Mouse (Mus musculus): ENCODE data around the gene Rpl9.

Gene Rpl9

DNA sequence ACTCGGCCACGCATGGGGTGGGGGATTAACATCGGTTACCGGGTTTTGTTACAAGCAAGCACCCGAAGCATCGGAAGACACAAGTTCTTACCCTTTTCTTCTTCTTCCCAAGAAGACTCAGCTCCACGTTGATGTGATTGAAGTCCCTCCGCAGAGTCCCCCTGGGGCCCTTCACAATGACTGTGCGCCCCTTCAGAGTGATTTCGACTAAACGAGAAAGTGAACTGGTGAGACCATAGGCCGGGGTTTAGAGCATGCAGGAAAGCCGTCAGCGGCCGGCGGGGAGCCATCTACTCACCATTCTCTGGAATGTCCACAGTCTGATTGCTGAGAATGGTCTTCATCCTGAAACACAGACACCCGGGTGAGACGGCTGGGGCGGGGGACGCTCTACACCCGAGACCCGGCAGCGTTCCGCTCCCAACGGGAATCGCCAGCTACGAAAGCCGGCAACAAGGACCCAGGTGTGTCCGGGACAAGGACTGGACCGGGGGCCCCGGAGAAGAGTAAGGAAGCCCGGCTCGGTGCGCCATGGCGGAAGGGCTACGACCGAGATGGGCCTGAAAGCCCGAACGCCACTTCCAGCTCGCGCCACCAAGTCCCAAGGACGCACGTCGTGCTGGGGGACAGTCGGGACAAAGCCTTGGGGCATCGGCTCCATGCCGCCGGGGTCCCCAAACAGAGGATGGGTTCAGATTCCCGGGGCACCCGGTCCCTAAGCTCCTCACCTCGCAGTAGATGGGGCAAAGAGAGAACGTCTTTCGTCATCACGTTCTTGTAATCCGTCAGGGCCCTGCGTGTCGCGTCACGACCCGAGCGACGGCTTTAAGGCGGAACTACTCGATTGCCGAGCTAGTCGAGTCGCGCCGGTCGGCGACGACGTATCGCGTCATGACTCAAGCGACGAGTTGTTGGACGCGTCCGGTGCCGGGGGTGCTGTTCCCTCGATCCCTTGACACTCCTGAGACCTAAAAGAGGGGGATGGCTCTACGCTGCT is at the start of gene Rpl9, which contains the start of gene Lias:
Gene Rpl9 (minus strand): TSS at position 797 of the 997 bp plus-strand sequence.
Gene Lias (plus strand): TSS at position 850 of the 997 bp plus-strand sequence.
- peak; percentile 99 for DNase-seq (ENCODE audit: low read depth, low spot score)

- DNase-seq (ENCODE audit: low read depth, low spot score), result no peak
Observed at GRCm38 (mm10) chr5:65438041-65438440, 46.8 kb upstream of the Rpl9 start.

GRCm38 (mm10) chr5:65435806-65436561 is 44.7 kb upstream of the Rpl9 start, which contains the start of gene Ugdh:
TSS of gene Ugdh (minus strand) at chr5:65435949.
- peak; percentile 96 for DNase-seq (ENCODE audit: low read depth, low spot score)

- no peak for DNase-seq (ENCODE audit: low read depth, low spot score)
Observed at GRCm38 (mm10) chr5:65435363-65435805, 44.1 kb upstream of the Rpl9 start.

DNA sequence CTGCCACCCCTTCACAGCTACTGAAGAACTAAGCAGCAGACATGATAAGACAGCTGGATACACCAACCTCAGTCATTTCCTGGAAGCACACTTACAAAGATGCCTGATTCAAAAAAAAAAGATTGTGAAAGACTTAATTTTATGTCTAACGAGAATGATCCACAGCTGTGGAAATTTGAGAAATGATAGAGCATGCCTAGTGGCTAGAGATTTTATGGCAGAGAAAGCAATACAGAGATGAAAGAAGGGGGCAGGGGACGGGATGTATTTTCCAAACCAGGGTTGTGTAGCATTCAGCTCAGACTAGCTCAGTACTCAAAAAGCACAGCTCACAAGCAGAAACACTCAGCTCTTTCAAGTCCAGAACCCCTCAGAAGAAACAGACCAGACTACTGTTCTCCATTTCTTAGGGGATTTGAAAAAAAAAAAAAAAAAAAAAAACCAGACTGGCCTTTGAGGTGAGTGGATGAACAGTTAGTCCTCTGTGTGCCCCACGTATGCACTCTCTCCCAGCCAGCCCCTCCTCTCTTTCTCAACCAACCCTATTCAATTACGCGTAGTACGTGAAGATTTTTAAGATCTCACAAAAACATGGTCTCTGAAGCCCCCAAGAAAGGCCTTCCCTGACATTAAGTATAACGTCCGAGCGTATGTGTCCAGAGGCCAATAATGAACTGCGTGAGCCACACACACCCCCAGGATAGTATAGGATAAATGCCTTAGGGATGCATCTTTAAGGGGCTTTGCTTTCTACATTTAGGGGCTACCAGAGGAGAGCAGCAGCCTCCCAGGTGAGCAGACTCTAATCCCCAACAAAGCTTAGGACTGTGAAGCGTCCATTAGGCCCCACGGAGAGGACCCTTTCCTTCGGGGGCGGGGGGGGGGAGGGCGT is 43.5 kb upstream of the Rpl9 start:
- DNase-seq (ENCODE audit: low read depth, low spot score), result peak; percentile 20

DNA sequence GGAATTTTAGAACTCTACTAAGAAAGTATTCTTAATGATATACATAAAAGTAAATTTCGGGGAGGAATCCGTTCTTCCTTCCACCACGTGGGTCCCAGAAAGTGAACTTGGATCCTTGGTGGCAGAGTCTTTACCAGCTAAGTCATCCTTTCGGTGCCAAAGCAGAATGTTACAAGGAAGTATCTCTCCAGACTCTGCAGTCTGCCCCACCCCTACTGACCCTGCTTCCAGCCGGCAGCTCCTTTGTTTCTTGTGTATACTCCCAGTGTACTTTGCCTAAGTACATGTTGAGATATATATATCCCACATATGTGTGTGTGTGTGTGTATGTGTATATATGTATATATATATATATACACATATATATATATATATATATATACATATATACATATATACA is 38.2 kb upstream of the Rpl9 start:
- DNase-seq (ENCODE audit: low read depth, low spot score), result no peak

- no peak for DNase-seq (ENCODE audit: low read depth, low spot score)
Observed at GRCm38 (mm10) chr5:65428321-65428720, 37.1 kb upstream of the Rpl9 start.

DNA sequence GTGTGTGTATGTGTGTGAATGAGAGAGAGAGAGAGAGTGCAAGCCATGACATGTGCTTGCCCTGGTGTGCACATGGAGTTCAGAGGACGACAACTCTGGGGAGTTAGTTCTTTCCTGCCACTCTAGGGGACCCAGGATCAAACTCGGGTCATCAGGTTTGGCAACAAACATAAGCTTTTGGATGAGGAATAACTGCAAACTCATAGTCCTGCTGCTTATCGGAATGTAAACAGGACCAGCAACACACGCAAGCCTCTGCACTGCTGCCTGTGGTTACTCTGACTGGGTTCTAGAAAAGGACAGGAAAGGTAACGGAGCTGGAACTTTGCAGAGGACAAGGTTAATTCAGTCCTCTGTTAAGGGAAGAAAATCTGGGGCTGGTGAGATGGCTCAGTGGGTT is 34.0 kb upstream of the Rpl9 start:
- no peak for DNase-seq (ENCODE audit: low read depth, low spot score)

DNA sequence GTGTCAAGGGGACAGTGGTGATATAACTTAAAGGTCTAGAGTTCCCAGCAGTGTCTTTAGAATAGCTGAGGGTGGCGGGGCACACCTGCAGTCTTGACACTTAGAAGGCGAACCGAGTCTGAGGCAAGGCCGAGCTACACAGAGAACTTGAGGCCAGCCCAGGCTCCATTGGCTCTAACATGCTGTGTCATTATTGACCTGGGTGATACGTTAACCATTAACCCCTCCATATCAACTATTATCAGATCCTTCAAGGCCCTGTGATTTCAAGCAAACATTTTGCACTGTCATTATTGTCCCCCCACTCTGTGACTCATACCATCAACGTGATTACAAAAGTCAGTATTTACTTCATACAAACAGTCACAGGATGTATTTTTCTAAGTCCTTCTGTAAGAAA is 33.0 kb upstream of the Rpl9 start:
- DNase-seq (ENCODE audit: low read depth, low spot score), result no peak

DNA sequence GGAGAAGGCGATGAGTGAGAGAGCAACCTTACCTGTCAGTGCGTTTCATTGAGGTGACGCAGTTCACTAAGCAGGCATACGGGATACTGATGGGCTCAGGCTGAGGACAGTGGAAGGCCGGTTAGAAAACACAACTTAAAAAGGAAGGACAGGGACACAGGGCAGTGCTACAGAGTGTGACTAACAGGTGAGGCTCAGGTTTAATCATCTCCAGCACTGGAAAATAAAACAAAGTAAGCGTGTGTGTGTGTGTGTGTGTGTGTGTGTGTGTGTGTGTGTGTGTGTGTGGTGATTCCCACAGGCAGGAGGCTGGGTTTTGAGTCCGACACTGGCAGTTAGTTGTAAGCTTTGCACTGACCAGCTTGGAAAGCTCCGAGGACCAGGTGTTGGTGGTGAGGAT is 31.6 kb upstream of the Rpl9 start:
- DNase-seq (ENCODE audit: low read depth, low spot score), result no peak

DNA sequence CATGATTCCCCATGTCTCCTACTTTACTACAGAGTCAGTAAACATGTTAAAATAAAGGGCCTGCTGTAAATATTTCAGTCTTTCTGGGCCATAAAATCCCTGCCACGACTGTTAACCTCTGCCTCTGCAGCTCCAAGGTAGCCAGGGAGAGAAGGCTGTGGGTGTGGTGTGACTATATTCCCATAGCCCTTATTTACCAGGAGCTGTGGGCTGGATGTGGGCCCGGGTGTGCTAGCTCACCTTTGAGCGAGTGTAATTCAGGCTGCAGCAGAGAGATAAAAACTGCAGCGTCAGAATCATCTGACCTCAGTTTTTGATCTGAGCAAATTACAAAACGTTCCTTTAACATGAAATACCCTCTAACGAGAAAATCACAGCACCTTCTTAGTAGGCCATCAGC is 29.6 kb upstream of the Rpl9 start:
- DNase-seq (ENCODE audit: low read depth, low spot score), result no peak

DNA sequence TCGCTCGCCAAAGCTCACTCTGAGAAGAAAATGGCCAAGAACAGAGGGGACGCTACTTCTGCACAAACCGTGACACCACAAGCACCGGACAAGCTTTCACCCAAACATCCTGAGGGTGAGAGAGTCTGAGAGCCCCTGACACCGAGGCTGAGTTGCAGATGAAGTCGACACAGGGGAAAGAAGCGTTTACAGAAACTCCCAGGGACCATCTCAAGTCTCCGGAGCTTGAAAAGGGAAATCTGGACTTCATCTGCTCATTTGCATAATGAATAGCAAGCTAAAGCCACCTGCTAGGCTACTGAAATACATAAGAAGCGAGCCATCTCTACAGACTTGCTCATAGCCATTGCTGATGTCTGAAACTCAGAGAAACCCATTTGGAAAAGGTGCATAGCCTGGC is 27.9 kb upstream of the Rpl9 start:
- DNase-seq (ENCODE audit: low read depth, low spot score), result no peak

- no peak for DNase-seq (ENCODE audit: low read depth, low spot score)
Observed at GRCm38 (mm10) chr5:65415653-65416458, 24.6 kb upstream of the Rpl9 start.

- DNase-seq (ENCODE audit: low read depth, low spot score), result no peak
Observed at GRCm38 (mm10) chr5:65407989-65408388, 16.7 kb upstream of the Rpl9 start.

- DNase-seq (ENCODE audit: low read depth, low spot score), result peak; percentile 76
Observed at GRCm38 (mm10) chr5:65401251-65401994, 10.2 kb upstream of the Rpl9 start.

- no peak for DNase-seq (ENCODE audit: low read depth, low spot score)
Observed at GRCm38 (mm10) chr5:65394425-65394824, 3.2 kb upstream of the Rpl9 start.

- DNase-seq (ENCODE audit: low read depth, low spot score), result no peak
Observed at GRCm38 (mm10) chr5:65391753-65392152, 509 bp upstream of the Rpl9 start.

DNA sequence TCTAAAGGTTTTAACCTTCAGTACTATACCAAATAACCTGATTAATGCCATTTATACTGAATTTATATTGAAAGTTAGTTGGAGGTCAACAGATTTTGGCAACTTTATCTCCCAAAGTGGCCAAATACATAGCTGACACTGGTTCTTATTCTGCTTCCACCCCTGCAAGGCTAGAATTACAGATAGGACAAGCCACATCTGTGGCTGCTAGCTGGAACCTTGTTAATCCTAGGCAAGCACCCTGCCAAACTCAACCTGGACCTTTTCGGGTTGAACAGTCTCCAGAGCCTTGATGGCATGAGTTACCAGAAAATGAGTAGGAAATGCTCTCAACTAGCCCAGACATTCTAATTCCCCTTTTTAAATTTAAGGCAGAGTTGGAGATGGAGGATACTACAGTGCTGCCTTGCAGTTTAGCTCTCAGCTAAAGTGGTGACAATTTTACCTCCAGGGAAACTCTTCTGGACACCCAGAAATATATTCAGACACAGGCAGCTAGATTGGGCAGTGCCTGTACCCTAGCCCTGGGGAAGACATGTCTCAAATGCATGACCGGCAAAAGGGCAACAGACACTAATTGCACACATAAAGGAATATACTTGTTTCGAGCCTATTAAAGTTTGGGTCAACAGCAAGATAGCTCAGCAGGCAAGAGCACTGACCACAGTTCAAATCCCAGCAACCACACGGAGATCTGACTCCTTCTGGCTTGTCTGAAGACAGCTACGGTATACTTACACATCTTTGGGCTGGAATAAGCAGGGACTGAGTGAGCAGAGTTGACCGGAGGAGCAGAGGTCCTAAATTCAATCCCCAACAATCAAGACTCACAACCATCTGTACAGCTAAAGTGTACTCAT is 4.0 kb downstream of the Rpl9 start:
- no peak for DNase-seq (ENCODE audit: low read depth, low spot score)

GRCm38 (mm10) chr5:65385704-65386103 is 5.5 kb downstream of the Rpl9 start:
- no peak for DNase-seq (ENCODE audit: low read depth, low spot score)

All from CD4-positive helper T cell, adult 2 months (primary cell).